Mouse (Mus musculus): ENCODE data around the gene Map3k21.

DNA sequence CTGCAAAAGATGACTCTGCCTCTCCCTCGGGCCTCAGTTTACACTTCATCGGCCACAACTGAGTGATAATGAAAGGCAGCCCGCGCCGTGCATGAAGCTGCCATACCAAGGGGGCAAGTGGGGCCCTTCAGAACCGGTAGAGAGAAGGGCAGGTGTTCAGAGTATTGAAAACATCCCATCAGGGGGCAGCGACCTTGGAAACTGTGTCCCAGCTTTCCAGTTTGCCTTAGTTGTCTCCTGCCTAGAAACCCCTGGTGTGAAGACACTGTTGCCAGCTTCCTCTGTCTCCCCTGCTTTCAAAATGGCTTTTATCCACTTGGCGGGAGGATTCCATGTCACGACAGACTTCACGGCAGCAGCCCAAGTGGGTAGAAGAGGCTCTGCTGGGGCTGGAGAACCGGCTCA lies 53.6 kb downstream of the Map3k21 start:
- TF ChIP-seq JUN (IDR thresholded peaks at IDR 0.05; ENCODE audit: insufficient read depth, low read depth, low read length) (no peak), ZC3H11A (IDR thresholded peaks at IDR 0.05; ENCODE audit: low read depth, low read length) (no peak), MYC (IDR thresholded peaks at IDR 0.05; ENCODE audit: low read depth, low read length) (no peak), CTCF (conservative IDR thresholded peaks at IDR 0.05 in 1 of 2, IDR thresholded peaks at IDR 0.05 in 1 of 2; ENCODE audit: low read depth in 2 of 2, low read length in 2 of 2) (no peak), POLR2A (IDR thresholded peaks at IDR 0.05; ENCODE audit: low read depth, low read length) (no peak), USF2 (conservative IDR thresholded peaks at IDR 0.05; ENCODE audit: low read depth, low read length) (no peak), ELF1 (IDR thresholded peaks at IDR 0.05; ENCODE audit: low read depth, low read length) (no peak)
